ENCODE assay signal across 8 mouse cellular contexts in the genomic region with DNA sequence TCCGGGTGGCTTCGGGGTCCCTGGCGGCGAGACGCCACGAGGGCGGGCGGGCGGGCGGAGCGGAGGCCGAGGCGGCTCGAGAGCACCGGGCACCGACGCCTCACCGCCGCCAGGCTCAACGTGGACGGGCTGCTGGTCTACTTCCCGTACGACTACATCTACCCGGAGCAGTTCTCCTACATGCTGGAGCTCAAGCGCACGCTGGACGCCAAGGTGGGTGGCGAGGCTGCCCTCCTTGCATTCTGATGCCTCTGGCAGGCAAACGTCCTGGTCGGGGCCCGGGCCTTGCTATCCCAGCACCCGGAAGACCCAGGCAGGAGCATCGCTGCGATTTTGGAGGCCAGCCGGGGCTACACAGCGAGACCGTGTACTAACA. TPM values are rescaled to one million over a fixed set of nuclear protein-coding genes. Genes with fewer than 3 reads are reported as not detected.
DNase-seq lines count a peak whose midpoint lies in the region; ATAC-seq and TF ChIP-seq lines count a peak whose summit lies in the region.

No protein-coding gene starts in this region.

- H3K9me3 ChIP-seq in kidney, embryonic 16.5 days (ENCODE audit: low read length) = no peaks in the 10 kb centered on the region
- no peaks in the 10 kb centered on the region for H3K9me3 ChIP-seq in forebrain, embryonic 10.5 days
- H3K9me3 ChIP-seq in limb, embryonic 13.5 days = no peaks in the 10 kb centered on the region
- H3K9me3 ChIP-seq in neural tube, embryonic 13.5 days = no peaks in the 10 kb centered on the region

- peaks cover 11% of the 10 kb centered on the region for H3K4me1 ChIP-seq in kidney, embryonic 16.5 days (ENCODE audit: insufficient read depth, low read length)
- no peaks in the 10 kb centered on the region; the same call in 1 of the 2 replicates for H3K4me1 ChIP-seq in bone marrow, adult 2 months (ENCODE audit: control insufficient read depth, insufficient read depth, low read length)
- H3K4me1 ChIP-seq in forebrain, embryonic 10.5 days = peaks cover 18% of the 10 kb centered on the region
- H3K4me1 ChIP-seq in limb, embryonic 13.5 days = peaks cover 15% of the 10 kb centered on the region
- H3K4me1 ChIP-seq in neural tube, embryonic 13.5 days (replicated peaks) = peaks cover 21% of the 10 kb centered on the region

- peak overlapping the region; percentile 72 for H3K9ac ChIP-seq in kidney, embryonic 16.5 days (replicated peaks; ENCODE audit: low read length)
- H3K9ac ChIP-seq in limb, embryonic 13.5 days = peak overlapping the region; percentile 88
- H3K9ac ChIP-seq in neural tube, embryonic 13.5 days = peak overlapping the region; percentile 87

- no peak for DNase-seq in kidney, adult 11 months
- no peak for DNase-seq in forebrain, embryonic 10.5 days (ENCODE audit: extremely low spot score, low spot score)
- no peak for DNase-seq in retina, postnatal 1 day
- DNase-seq in layer of hippocampus, postnatal 36 days = no peak

- peak; percentile 66 for ATAC-seq in kidney, embryonic 16.5 days (ENCODE audit: low FRiP score, low TSS enrichment)
- ATAC-seq in limb, embryonic 13.5 days (ENCODE audit: low FRiP score, low read depth) = peak; percentile 52; the same call in 1 of the 2 replicates
- peak; percentile 54 for ATAC-seq in neural tube, embryonic 13.5 days (ENCODE audit: low read depth)

- peak overlapping the region; percentile 80 for H3K4me3 ChIP-seq in kidney, embryonic 16.5 days (ENCODE audit: low read length)
- peak overlapping the region; percentile 96 for H3K4me3 ChIP-seq in bone marrow, adult 2 months (replicated peaks; ENCODE audit: control insufficient read depth, low read depth, low read length)
- H3K4me3 ChIP-seq in forebrain, embryonic 10.5 days = peak overlapping the region; percentile 91
- H3K4me3 ChIP-seq in limb, embryonic 13.5 days = peak overlapping the region; percentile 95
- peak overlapping the region; percentile 86 for H3K4me3 ChIP-seq in neural tube, embryonic 13.5 days

- H3K4me2 ChIP-seq in kidney, embryonic 16.5 days (replicated peaks; ENCODE audit: low read depth, low read length) = peak overlapping the region; percentile 89
- peak overlapping the region; percentile 91 for H3K4me2 ChIP-seq in limb, embryonic 13.5 days (replicated peaks)
- peak overlapping the region; percentile 91 for H3K4me2 ChIP-seq in neural tube, embryonic 13.5 days

- 0% methylated on average over 31 of the region's 37 CpGs for WGBS in kidney, embryonic 16.5 days
- WGBS in bone marrow, adult 2 months = under 1% methylated on average over 32 of the region's 37 CpGs
- WGBS in forebrain, embryonic 10.5 days = under 1% methylated on average over 37 of the region's 37 CpGs
- under 1% methylated on average over 35 of the region's 37 CpGs for WGBS in limb, embryonic 13.5 days
- WGBS in neural tube, embryonic 13.5 days = under 1% methylated on average over 34 of the region's 37 CpGs

- no peaks in the 10 kb centered on the region for H3K27me3 ChIP-seq in kidney, embryonic 16.5 days (ENCODE audit: insufficient read depth, low read length)
- no peaks in the 10 kb centered on the region for H3K27me3 ChIP-seq in forebrain, embryonic 10.5 days (ENCODE audit: poor library complexity, severe bottlenecking)
- H3K27me3 ChIP-seq in limb, embryonic 13.5 days = no peaks in the 10 kb centered on the region
- no peaks in the 10 kb centered on the region for H3K27me3 ChIP-seq in neural tube, embryonic 13.5 days

- no peak for TF ChIP-seq CTCF in bone marrow, adult 2 months (IDR thresholded peaks at IDR 0.05; ENCODE audit: control insufficient read depth, insufficient read depth, low read length)

- no peak overlapping the region for H3K27ac ChIP-seq in kidney, embryonic 16.5 days (ENCODE audit: low read length)
- H3K27ac ChIP-seq in bone marrow, adult 2 months (ENCODE audit: control insufficient read depth, insufficient read depth, low read depth, low read length, poor library complexity) = no peak overlapping the region
- peak overlapping the region; percentile 85 for H3K27ac ChIP-seq in forebrain, embryonic 10.5 days
- H3K27ac ChIP-seq in limb, embryonic 13.5 days = no peak overlapping the region
- peak overlapping the region; percentile 59 for H3K27ac ChIP-seq in neural tube, embryonic 13.5 days (replicated peaks)

- peaks cover 27% of the 10 kb centered on the region for H3K36me3 ChIP-seq in kidney, embryonic 16.5 days (ENCODE audit: insufficient read depth, low read length)
- H3K36me3 ChIP-seq in forebrain, embryonic 10.5 days (replicated peaks) = peaks cover 49% of the 10 kb centered on the region
- peaks cover 50% of the 10 kb centered on the region for H3K36me3 ChIP-seq in limb, embryonic 13.5 days
- H3K36me3 ChIP-seq in neural tube, embryonic 13.5 days = peaks cover 34% of the 10 kb centered on the region

- TF ChIP-seq POLR2A in bone marrow, adult 2 months (IDR thresholded peaks at IDR 0.05; ENCODE audit: borderline replicate concordance, control insufficient read depth, low read depth, low read length) = no peak

RNA-seq across cellular contexts. Expression of a gene that starts 0.3 kb away (rescaled TPM):
- polyA plus RNA-seq in kidney, embryonic 16.5 days (2015; fragmentation: Nextera tagmentation; extraction: Ambion mirVana) = 16.7 and 19.0 TPM in 2 replicates
- 17.9 and 31.9 TPM in 2 replicates for polyA plus RNA-seq in bone marrow, adult 2 months (2011; ENCODE audit: insufficient read depth, insufficient read length, low replicate concordance, missing spikeins)
- 26.9 and 28.7 TPM in 2 replicates for polyA plus RNA-seq in forebrain, embryonic 10.5 days (2016; fragmentation: Nextera tagmentation; extraction: Ambion mirVana)
- polyA plus RNA-seq in limb, embryonic 13.5 days (2015; fragmentation: Nextera tagmentation; extraction: Ambion mirVana) = 18.2 and 18.3 TPM in 2 replicates
- polyA plus RNA-seq in neural tube, embryonic 13.5 days (2015; fragmentation: Nextera tagmentation; extraction: Ambion mirVana) = 18.6 and 20.5 TPM in 2 replicates
- total RNA-seq in layer of hippocampus, postnatal 36 days (2021) = 10 to 100 TPM; 36.2 to 37.1 TPM

RNA-seq across cellular contexts. Expression of a gene that starts 21.8 kb away (rescaled TPM):
- 7.0 and 8.5 TPM in 2 replicates for polyA plus RNA-seq in kidney, embryonic 16.5 days (2015; fragmentation: Nextera tagmentation; extraction: Ambion mirVana)
- polyA plus RNA-seq in bone marrow, adult 2 months (2011; ENCODE audit: insufficient read depth, insufficient read length, low replicate concordance, missing spikeins) = 1.6 and 1.9 TPM in 2 replicates
- 3.6 and 4.8 TPM in 2 replicates for polyA plus RNA-seq in forebrain, embryonic 10.5 days (2016; fragmentation: Nextera tagmentation; extraction: Ambion mirVana)
- 8.3 and 8.6 TPM in 2 replicates for polyA plus RNA-seq in limb, embryonic 13.5 days (2015; fragmentation: Nextera tagmentation; extraction: Ambion mirVana)
- 4.0 and 5.3 TPM in 2 replicates for polyA plus RNA-seq in neural tube, embryonic 13.5 days (2015; fragmentation: Nextera tagmentation; extraction: Ambion mirVana)
- total RNA-seq in layer of hippocampus, postnatal 36 days (2021) = 1 to 10 TPM; 3.1 to 3.4 TPM

RNA-seq across cellular contexts. Expression of a gene that starts 22.4 kb away (rescaled TPM):
- polyA plus RNA-seq in kidney, embryonic 16.5 days (2015; fragmentation: Nextera tagmentation; extraction: Ambion mirVana) = 18.6 and 28.2 TPM in 2 replicates
- polyA plus RNA-seq in bone marrow, adult 2 months (2011; ENCODE audit: insufficient read depth, insufficient read length, low replicate concordance, missing spikeins) = 25.1 and 31.8 TPM in 2 replicates
- not detected in 2 replicates for polyA plus RNA-seq in forebrain, embryonic 10.5 days (2016; fragmentation: Nextera tagmentation; extraction: Ambion mirVana)
- polyA plus RNA-seq in limb, embryonic 13.5 days (2015; fragmentation: Nextera tagmentation; extraction: Ambion mirVana) = 3.2 and 4.7 TPM in 2 replicates
- polyA plus RNA-seq in neural tube, embryonic 13.5 days (2015; fragmentation: Nextera tagmentation; extraction: Ambion mirVana) = 1.1 and 1.3 TPM in 2 replicates
- total RNA-seq in layer of hippocampus, postnatal 36 days (2021) = under 1 TPM in 1 of 2 experiments, not detected in 1; 0.27 TPM

RNA-seq across cellular contexts. Expression of a gene that starts 22.6 kb away (rescaled TPM):
- polyA plus RNA-seq in kidney, embryonic 16.5 days (2015; fragmentation: Nextera tagmentation; extraction: Ambion mirVana) = 3.3 and 4.0 TPM in 2 replicates
- 1.7 and 4.0 TPM in 2 replicates for polyA plus RNA-seq in bone marrow, adult 2 months (2011; ENCODE audit: insufficient read depth, insufficient read length, low replicate concordance, missing spikeins)
- polyA plus RNA-seq in forebrain, embryonic 10.5 days (2016; fragmentation: Nextera tagmentation; extraction: Ambion mirVana) = 5.4 and 6.3 TPM in 2 replicates
- polyA plus RNA-seq in limb, embryonic 13.5 days (2015; fragmentation: Nextera tagmentation; extraction: Ambion mirVana) = 9.0 and 9.6 TPM in 2 replicates
- 1.2 and 3.4 TPM in 2 replicates for polyA plus RNA-seq in neural tube, embryonic 13.5 days (2015; fragmentation: Nextera tagmentation; extraction: Ambion mirVana)
- total RNA-seq in layer of hippocampus, postnatal 36 days (2021) = 1 to 10 TPM; 6.0 to 7.0 TPM

RNA-seq across cellular contexts. Expression of a gene that starts 22.9 kb away (rescaled TPM):
- 25.0 and 27.7 TPM in 2 replicates for polyA plus RNA-seq in kidney, embryonic 16.5 days (2015; fragmentation: Nextera tagmentation; extraction: Ambion mirVana)
- 11.7 and 13.7 TPM in 2 replicates for polyA plus RNA-seq in bone marrow, adult 2 months (2011; ENCODE audit: insufficient read depth, insufficient read length, low replicate concordance, missing spikeins)
- polyA plus RNA-seq in forebrain, embryonic 10.5 days (2016; fragmentation: Nextera tagmentation; extraction: Ambion mirVana) = 30.9 and 32.2 TPM in 2 replicates
- polyA plus RNA-seq in limb, embryonic 13.5 days (2015; fragmentation: Nextera tagmentation; extraction: Ambion mirVana) = 29.9 and 31.8 TPM in 2 replicates
- polyA plus RNA-seq in neural tube, embryonic 13.5 days (2015; fragmentation: Nextera tagmentation; extraction: Ambion mirVana) = 19.8 and 21.1 TPM in 2 replicates
- 10 to 100 TPM; 17.6 to 19.4 TPM for total RNA-seq in layer of hippocampus, postnatal 36 days (2021)

Comparison
In these comparisons a context has a peak if more than half of its experiments do, and no peak if none do; other contexts are left out.
1. H3K27ac ChIP-seq: peak in forebrain, embryonic 10.5 days (single experiment) and neural tube, embryonic 13.5 days (single experiment); none in kidney, embryonic 16.5 days (single experiment), bone marrow, adult 2 months (single experiment) and limb, embryonic 13.5 days (single experiment).
2. Peak in every context shown above with its lines, with median percentiles within 50 percentile points of each other: ATAC-seq, H3K4me2 ChIP-seq, H3K4me3 ChIP-seq and H3K9ac ChIP-seq.